Mouse (Mus musculus): Measurements from ENCODE around the gene Gpd1l. TPM values are rescaled to one million over a fixed set of nuclear protein-coding genes. Genes with fewer than 3 reads are reported as not detected.

Gpd1l gene
- total RNA-seq, 2 experiments from 2014 or later = 76.8 to 81.1 TPM

DNA sequence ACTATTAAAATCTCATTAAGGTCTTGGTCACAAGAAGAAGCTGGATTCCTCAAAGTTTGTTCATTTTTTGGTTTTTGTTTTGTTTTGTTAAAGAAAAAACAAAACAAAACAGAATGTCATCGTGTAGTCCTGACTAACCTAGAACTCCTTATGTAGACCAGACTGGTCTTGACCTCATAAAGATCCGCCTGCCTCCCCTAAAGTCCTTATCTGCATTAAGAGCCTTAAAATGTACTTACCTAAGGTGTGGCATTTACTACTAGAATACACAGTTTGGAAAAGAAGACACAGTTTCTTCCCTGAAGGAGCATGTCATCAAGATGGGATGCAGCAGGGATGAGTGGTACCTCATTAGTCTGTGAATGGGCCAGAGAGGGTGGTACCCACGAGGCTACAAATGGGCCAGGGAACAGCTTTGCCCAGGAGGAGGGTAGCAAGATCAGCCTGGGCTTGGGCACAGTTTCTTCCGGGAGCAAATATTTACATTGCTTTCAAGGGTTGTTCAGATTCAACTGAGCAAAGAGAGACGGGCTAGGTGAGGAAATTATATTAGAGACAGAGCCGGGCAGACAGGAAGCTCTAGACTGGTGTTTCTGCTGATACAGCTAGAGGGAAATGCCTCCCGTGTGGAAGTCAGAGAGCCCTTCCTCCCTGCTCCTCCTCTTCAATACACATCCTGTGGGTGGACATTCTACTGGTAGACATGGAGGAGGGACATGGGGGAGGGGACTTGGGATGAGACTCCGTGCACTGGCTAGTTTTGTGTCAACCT is 82.2 kb downstream of the Gpd1l start:
- no peak for DNase-seq (ENCODE audit: low spot score in 2 of 2)

Other genes with a start within 250 kb of the Gpd1l start
- 100 to 1,000 TPM in 1 of 2 experiments, 10 to 100 TPM in 1; 98.6 to 107 TPM for gene Dync1li1, start 245.2 kb downstream of the Gpd1l start, total RNA-seq (2021)
- gene Cmtm6, start 202.9 kb downstream of the Gpd1l start, total RNA-seq (2021) = 10 to 100 TPM; 25.9 to 28.1 TPM
- gene Cmtm7, start 152.1 kb downstream of the Gpd1l start, total RNA-seq (2021) = 1 to 10 TPM; 7.4 to 8.3 TPM
- 1 to 10 TPM; 3.7 to 3.8 TPM for gene Cmtm8, start 89.8 kb downstream of the Gpd1l start, total RNA-seq (2021)
- 10 to 100 TPM; 17.1 to 19.7 TPM for gene Osbpl10, start 44.6 kb upstream of the Gpd1l start, total RNA-seq (2021)
- 10 to 100 TPM; 19.4 to 27.4 TPM for gene Rps27rt, start 48.8 kb upstream of the Gpd1l start, total RNA-seq (2021)

Measured in layer of hippocampus, postnatal 14 days (tissue).